In the genomic region with DNA sequence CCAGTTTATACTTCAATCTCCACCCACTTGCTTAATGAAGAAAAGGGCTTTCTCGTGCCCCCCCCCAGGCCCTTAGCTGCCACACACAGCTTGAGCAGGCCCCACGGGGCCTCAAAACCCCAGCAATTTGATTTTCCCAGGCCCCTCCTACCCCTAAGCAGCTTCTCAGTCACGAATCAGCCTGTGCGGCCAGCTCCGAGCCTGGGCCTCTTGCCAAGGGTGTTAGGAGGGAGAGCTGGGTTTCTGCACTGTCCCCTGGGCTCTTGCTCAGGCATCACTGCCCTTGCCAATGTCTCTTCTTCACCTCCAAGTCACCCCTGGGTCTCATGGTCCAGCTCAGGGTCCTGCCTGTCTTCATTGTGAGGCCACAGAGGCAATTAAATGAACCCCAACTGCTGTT, we compare ENCODE assay signal across 8 mouse cellular contexts. TPM values are rescaled to one million over a fixed set of nuclear protein-coding genes. Genes with fewer than 3 reads are reported as not detected.
A peak's percentile ranks its signal among the peaks of the same experiment; 100 is the strongest.
DNase-seq lines count a peak whose midpoint lies in the region; ATAC-seq and TF ChIP-seq lines count a peak whose summit lies in the region.

No protein-coding gene starts in this region.

- H3K27ac ChIP-seq in forebrain, postnatal 0 days (ENCODE audit: low read depth, low read length) = no peak overlapping the region
- H3K27ac ChIP-seq in forebrain, embryonic 15.5 days (replicated peaks) = no peak overlapping the region
- H3K27ac ChIP-seq in heart, embryonic 15.5 days = peak overlapping the region; percentile 27
- no peak overlapping the region for H3K27ac ChIP-seq in testis, adult 2 months (ENCODE audit: control insufficient read depth, insufficient read depth, low read depth, low read length)

- TF ChIP-seq POLR2A in testis, adult 2 months (IDR thresholded peaks at IDR 0.05; ENCODE audit: control insufficient read depth, low read depth, low read length) = no peak

- ATAC-seq in forebrain, postnatal 0 days = no peak
- no peak for ATAC-seq in forebrain, embryonic 15.5 days (replicated peaks)
- peak; percentile 38 for ATAC-seq in heart, embryonic 15.5 days (replicated peaks; ENCODE audit: insufficient number of reproducible peaks, insufficient read depth, low FRiP score, low read depth)
- ATAC-seq in megakaryocyte progenitor cell, adult 5-6 weeks (replicated peaks; ENCODE audit: poor library complexity) = no peak

- H3K4me1 ChIP-seq in forebrain, postnatal 0 days (ENCODE audit: insufficient read depth) = no peaks in the 10 kb centered on the region
- peaks cover 6% of the 10 kb centered on the region for H3K4me1 ChIP-seq in forebrain, embryonic 15.5 days
- H3K4me1 ChIP-seq in heart, embryonic 15.5 days (replicated peaks) = peaks cover 16% of the 10 kb centered on the region
- H3K4me1 ChIP-seq in testis, adult 2 months (ENCODE audit: control insufficient read depth, insufficient read depth, low read length) = no peaks in the 10 kb centered on the region; the same call in 1 of the 2 replicates

- no peak for TF ChIP-seq CTCF in forebrain, postnatal 0 days (IDR thresholded peaks at IDR 0.05; ENCODE audit: low read depth)
- no peak for TF ChIP-seq CTCF in testis, adult 2 months (IDR thresholded peaks at IDR 0.05; ENCODE audit: control insufficient read depth, insufficient read depth, insufficient replicate concordance, low read depth, low read length)

- WGBS in forebrain, postnatal 0 days = 16% methylated on average over 5 of the region's 5 CpGs
- 13% methylated on average over 5 of the region's 5 CpGs for WGBS in forebrain, embryonic 15.5 days
- WGBS in heart, embryonic 15.5 days = 7% methylated on average over 5 of the region's 5 CpGs

- H3K4me2 ChIP-seq in forebrain, postnatal 0 days (ENCODE audit: low read depth) = no peak overlapping the region
- no peak overlapping the region for H3K4me2 ChIP-seq in forebrain, embryonic 15.5 days (replicated peaks)
- H3K4me2 ChIP-seq in heart, embryonic 15.5 days = peak overlapping the region; percentile 18; the same call in 1 of the 2 replicates

- H3K27me3 ChIP-seq in forebrain, postnatal 0 days (ENCODE audit: insufficient read depth, low read length) = no peaks in the 10 kb centered on the region
- H3K27me3 ChIP-seq in forebrain, embryonic 15.5 days = no peaks in the 10 kb centered on the region
- no peaks in the 10 kb centered on the region for H3K27me3 ChIP-seq in heart, embryonic 15.5 days
- no peaks in the 10 kb centered on the region for H3K27me3 ChIP-seq in testis, adult 2 months (ENCODE audit: control insufficient read depth, insufficient read depth, low read length)

- no peak overlapping the region for H3K9ac ChIP-seq in forebrain, postnatal 0 days
- no peak overlapping the region for H3K9ac ChIP-seq in forebrain, embryonic 15.5 days (replicated peaks)
- H3K9ac ChIP-seq in heart, embryonic 15.5 days = no peak overlapping the region

- no peaks in the 10 kb centered on the region for H3K9me3 ChIP-seq in forebrain, postnatal 0 days (ENCODE audit: low read length)
- no peaks in the 10 kb centered on the region for H3K9me3 ChIP-seq in forebrain, embryonic 15.5 days
- no peaks in the 10 kb centered on the region for H3K9me3 ChIP-seq in heart, embryonic 15.5 days (replicated peaks)

- no peak overlapping the region for H3K4me3 ChIP-seq in forebrain, postnatal 0 days (ENCODE audit: low read depth, low read length)
- H3K4me3 ChIP-seq in forebrain, embryonic 15.5 days = no peak overlapping the region
- H3K4me3 ChIP-seq in heart, embryonic 15.5 days = no peak overlapping the region
- peak overlapping the region; percentile 41 for H3K4me3 ChIP-seq in testis, adult 2 months (ENCODE audit: control insufficient read depth, low read depth, low read length)

- DNase-seq in forebrain, postnatal 0 days = peak; percentile 21
- DNase-seq in MN1 (ENCODE audit: low spot score) = peak; percentile 89
- peak; percentile 80 to 85 for DNase-seq in cerebellum, postnatal 10 days
- DNase-seq in lung, postnatal 36 days = peak; percentile 38

- H3K36me3 ChIP-seq in forebrain, postnatal 0 days (ENCODE audit: insufficient read depth) = no peaks in the 10 kb centered on the region
- no peaks in the 10 kb centered on the region for H3K36me3 ChIP-seq in forebrain, embryonic 15.5 days
- no peaks in the 10 kb centered on the region for H3K36me3 ChIP-seq in heart, embryonic 15.5 days
- no peaks in the 10 kb centered on the region for H3K36me3 ChIP-seq in testis, adult 2 months (ENCODE audit: control insufficient read depth, insufficient read depth, low read length)

RNA-seq across cellular contexts. Expression of gene Fosl2, which starts 33.1 kb away (rescaled TPM):
- total RNA-seq in forebrain, postnatal 0 days (2014; rRNA removed) = 20.8 and 21.9 TPM in 2 replicates
- polyA plus RNA-seq in forebrain, postnatal 0 days (2015; fragmentation: Nextera tagmentation; extraction: Ambion mirVana) = 3.0 and 4.0 TPM in 2 replicates
- 2.7 and 2.8 TPM in 2 replicates for polyA plus RNA-seq in forebrain, embryonic 15.5 days (2015; fragmentation: Nextera tagmentation; extraction: Ambion mirVana)
- polyA plus RNA-seq in heart, embryonic 15.5 days (2015; fragmentation: Nextera tagmentation; extraction: Ambion mirVana) = 2.5 and 3.1 TPM in 2 replicates
- polyA plus RNA-seq in testis, adult 2 months (2012; rRNA removed) = 1.4 and 1.6 TPM in 2 replicates
- 20.8 and 25.2 TPM in 2 replicates for total RNA-seq in megakaryocyte progenitor cell, adult 5-6 weeks (2015)
- total RNA-seq in megakaryocyte progenitor cell, adult 5-6 weeks (2017) = 11.7 and 12.1 TPM in 2 replicates

Comparison
In these comparisons a context has a peak if more than half of its experiments do, and no peak if none do; other contexts are left out.
1. DNase-seq: peak in every context shown above with its lines; median percentile 89 in MN1; 82 in cerebellum, postnatal 10 days; 38 in lung, postnatal 36 days; 21 in forebrain, postnatal 0 days.